Mouse (Mus musculus) layer of hippocampus, postnatal 14 days (tissue): Measurements from ENCODE around the gene Smchd1. TPM values are rescaled to one million over a fixed set of nuclear protein-coding genes. Genes with fewer than 3 reads are reported as not detected.

Experiments used
- DNase-seq, 2 experiments: peaks; one replicate each; pipeline ENCODE4 v3.0.0; 2021 to 2022; ENCODE audit warnings: low spot score in 2 of 2, mixed read lengths in 1 of 2
- total RNA-seq, 2 experiments: library from RNA; stranded (reverse); gene quantifications; 2 replicates each; pipeline ENCODE4 v1.2.3; 2021

The Smchd1 gene
- total RNA-seq, 2 experiments from 2014 or later: 31.0 to 34.0 TPM

- no peak for DNase-seq
These were observed 163.6 kb downstream of the Smchd1 start, which contains the start of gene Emilin2 for GRCm38 (mm10) chr17:71311340-71312171. Gene Emilin2 (minus strand): TSS chr17:71311978.

GRCm38 (mm10) chr17:71310486-71311339 lies 164.4 kb downstream of the Smchd1 start:
- DNase-seq: no peak

GRCm38 (mm10) chr17:71309711-71310485 lies 165.2 kb downstream of the Smchd1 start:
- DNase-seq: no peak

- no peak for DNase-seq
These were observed 166.0 kb downstream of the Smchd1 start for GRCm38 (mm10) chr17:71309141-71309540.

GRCm38 (mm10) chr17:71308296-71308695 lies 166.8 kb downstream of the Smchd1 start:
- DNase-seq: no peak

GRCm38 (mm10) chr17:71307251-71307790 lies 167.8 kb downstream of the Smchd1 start:
- DNase-seq: no peak

- no peak for DNase-seq
These were observed 168.4 kb downstream of the Smchd1 start for GRCm38 (mm10) chr17:71306716-71307115.

GRCm38 (mm10) chr17:71306091-71306490 lies 169.1 kb downstream of the Smchd1 start:
- DNase-seq: no peak

- DNase-seq: no peak
These were observed 171.7 kb downstream of the Smchd1 start for GRCm38 (mm10) chr17:71303444-71303843.

GRCm38 (mm10) chr17:71301413-71301812 lies 173.7 kb downstream of the Smchd1 start:
- DNase-seq: no peak

- DNase-seq: no peak
These were observed 174.8 kb downstream of the Smchd1 start for GRCm38 (mm10) chr17:71300338-71300737.

GRCm38 (mm10) chr17:71299879-71300278 lies 175.3 kb downstream of the Smchd1 start:
- DNase-seq: no peak

GRCm38 (mm10) chr17:71294570-71294969 lies 180.6 kb downstream of the Smchd1 start:
- DNase-seq: no peak

Other genes with a start within 250 kb of the Smchd1 start
- 1 to 10 TPM; 2.5 to 4.1 TPM for gene Emilin2, start 163.4 kb downstream of the Smchd1 start, total RNA-seq
- gene Gm4707, start 15.4 kb downstream of the Smchd1 start, total RNA-seq: 1 to 10 TPM; 1.1 to 3.0 TPM
- 1 to 10 TPM; 1.4 to 1.5 TPM for gene Ndc80, start 51.5 kb upstream of the Smchd1 start, total RNA-seq
- 1 to 10 TPM; 1.0 to 1.1 TPM for gene Spdya, start 76.7 kb upstream of the Smchd1 start, total RNA-seq
- 10 to 100 TPM; 26.8 to 32.4 TPM for gene Wdr43, start 140.6 kb upstream of the Smchd1 start, total RNA-seq
- 1 to 10 TPM; 1.3 to 1.6 TPM for gene Togaram2, start 197.9 kb upstream of the Smchd1 start, total RNA-seq